Mouse (Mus musculus): ENCODE results near the gene Gm281. TPM values are rescaled to one million over a fixed set of nuclear protein-coding genes. Genes with fewer than 3 reads are reported as not detected.

The Gm281 gene
- polyA plus RNA-seq (2015; fragmentation: Nextera tagmentation; extraction: Ambion mirVana): 0.04 and 0.05 TPM in 2 replicates

GRCm38 (mm10) chr14:13914387-13915082, at the start of gene Gm281:
TSS of gene Gm281 (minus strand) at chr14:13914478.

GRCm38 (mm10) chr14:13961401-13962112, 47.3 kb upstream of the Gm281 start, which contains the start of the genes Atxn7 and Thoc7:
TSS of gene Atxn7 (plus strand) at chr14:13961440.
TSS of gene Thoc7 (minus strand) at chr14:13961852.

Small RNA genes within 50 kb of the gene (microRNA-seq; reads per million reads assigned to microRNA genes)
- gene Gm27506 (ENCODE audit: borderline replicate concordance, insufficient number of aligned reads): not detected

Other genes with a start within 250 kb of the Gm281 start
- gene Sntn, start 243.6 kb downstream of the Gm281 start, polyA plus RNA-seq (2015; fragmentation: Nextera tagmentation; extraction: Ambion mirVana): not detected in 2 replicates
- 2.3 and 2.9 TPM in 2 replicates for gene Atxn7, start 47.0 kb upstream of the Gm281 start, polyA plus RNA-seq (2015; fragmentation: Nextera tagmentation; extraction: Ambion mirVana)
- gene Thoc7, start 47.4 kb upstream of the Gm281 start, polyA plus RNA-seq (2015; fragmentation: Nextera tagmentation; extraction: Ambion mirVana): 212 and 252 TPM in 2 replicates
- gene Psmd6, start 206.5 kb upstream of the Gm281 start, polyA plus RNA-seq (2015; fragmentation: Nextera tagmentation; extraction: Ambion mirVana): 258 and 269 TPM in 2 replicates